Mouse (Mus musculus): ENCODE results near the gene Itga1.
A peak's percentile ranks its signal among the peaks of the same experiment; 100 is the strongest.

Itga1 gene

GRCm38 (mm10) chr13:115101355-115102191 lies at the start of gene Itga1, which contains the start of gene Gm49395:
Gene Itga1, minus strand, starts transcription at chr13:115101964.
Gene Gm49395, minus strand, starts transcription at chr13:115101921.
- peak; percentile 74 for DNase-seq (ENCODE audit: low spot score)

GRCm38 (mm10) chr13:115150602-115151001 lies 48.8 kb upstream of the Itga1 start:
- no peak for DNase-seq (ENCODE audit: low spot score)

GRCm38 (mm10) chr13:115149849-115150248 lies 48.1 kb upstream of the Itga1 start:
- no peak for DNase-seq (ENCODE audit: low spot score)

GRCm38 (mm10) chr13:115143575-115143974 lies 41.8 kb upstream of the Itga1 start:
- DNase-seq (ENCODE audit: low spot score): no peak

- no peak for DNase-seq (ENCODE audit: low spot score)
Measured at GRCm38 (mm10) chr13:115142066-115142465, 40.3 kb upstream of the Itga1 start.

GRCm38 (mm10) chr13:115138513-115138912 lies 36.7 kb upstream of the Itga1 start:
- DNase-seq (ENCODE audit: low spot score): no peak

- no peak for DNase-seq (ENCODE audit: low spot score)
Measured at GRCm38 (mm10) chr13:115136761-115137160, 35.0 kb upstream of the Itga1 start.

GRCm38 (mm10) chr13:115132435-115132834 lies 30.7 kb upstream of the Itga1 start:
- no peak for DNase-seq (ENCODE audit: low spot score)

GRCm38 (mm10) chr13:115131381-115131780 lies 29.6 kb upstream of the Itga1 start:
- no peak for DNase-seq (ENCODE audit: low spot score)

GRCm38 (mm10) chr13:115130035-115130434 lies 28.3 kb upstream of the Itga1 start:
- no peak for DNase-seq (ENCODE audit: low spot score)

GRCm38 (mm10) chr13:115127826-115128225 lies 26.1 kb upstream of the Itga1 start:
- no peak for DNase-seq (ENCODE audit: low spot score)

GRCm38 (mm10) chr13:115126534-115126933 lies 24.8 kb upstream of the Itga1 start:
- DNase-seq (ENCODE audit: low spot score): no peak

GRCm38 (mm10) chr13:115125130-115125529 lies 23.4 kb upstream of the Itga1 start:
- no peak for DNase-seq (ENCODE audit: low spot score)

- DNase-seq (ENCODE audit: low spot score): no peak
Measured at GRCm38 (mm10) chr13:115124521-115124920, 22.8 kb upstream of the Itga1 start.

GRCm38 (mm10) chr13:115118756-115119155 lies 17.0 kb upstream of the Itga1 start:
- no peak for DNase-seq (ENCODE audit: low spot score)

- DNase-seq (ENCODE audit: low spot score): no peak
Measured at GRCm38 (mm10) chr13:115118195-115118594, 16.4 kb upstream of the Itga1 start.

- DNase-seq (ENCODE audit: low spot score): no peak
Measured at GRCm38 (mm10) chr13:115116930-115117621, 15.3 kb upstream of the Itga1 start.

- DNase-seq (ENCODE audit: low spot score): no peak
Measured at GRCm38 (mm10) chr13:115109628-115110027, 7.9 kb upstream of the Itga1 start.

GRCm38 (mm10) chr13:115107436-115107835 lies 5.7 kb upstream of the Itga1 start:
- DNase-seq (ENCODE audit: low spot score): no peak

GRCm38 (mm10) chr13:115106183-115106582 lies 4.4 kb upstream of the Itga1 start:
- no peak for DNase-seq (ENCODE audit: low spot score)

- DNase-seq (ENCODE audit: low spot score): no peak
Measured at GRCm38 (mm10) chr13:115102754-115103153, 990 bp upstream of the Itga1 start.

GRCm38 (mm10) chr13:115100381-115101177 lies 1.2 kb downstream of the Itga1 start:
- DNase-seq (ENCODE audit: low spot score): no peak

All from ovary, postnatal 36 days (tissue).